ENCODE assay signal across 21 mouse cellular contexts in the genomic region with DNA sequence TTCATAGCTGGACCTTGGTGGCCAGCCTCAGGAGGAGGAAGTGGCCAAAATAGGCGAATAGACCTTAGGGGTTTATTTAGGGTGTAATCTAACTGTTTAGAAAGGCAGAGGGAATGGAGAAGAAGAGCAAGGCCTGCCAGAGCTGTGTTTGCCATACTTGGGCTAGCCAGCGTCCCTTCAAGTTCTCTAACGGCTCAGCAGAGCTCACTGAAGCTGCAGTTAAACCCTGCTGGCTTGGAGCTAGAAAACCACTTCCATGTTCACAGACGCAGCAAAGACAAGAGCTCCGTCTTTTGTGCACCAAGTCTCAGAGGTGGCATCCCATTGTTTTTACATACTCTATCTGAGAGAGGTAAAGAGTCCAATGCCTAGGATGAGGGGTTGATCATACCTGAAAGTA. TPM values are rescaled to one million over a fixed set of nuclear protein-coding genes. Genes with fewer than 3 reads are reported as not detected.
DNase-seq lines count a peak whose midpoint lies in the region; ATAC-seq and TF ChIP-seq lines count a peak whose summit lies in the region.
"Had no signal": no experiment of that assay in that cellular context is flagged by ENCODE, and none has a peak within 500 bp of the region (broad histone marks: within the 10 kb centered on the region; RNA-seq: fewer than 3 reads in every experiment).

No protein-coding gene starts in this region.

- TF ChIP-seq CTCF in spleen, adult 2 months (IDR thresholded peaks at IDR 0.05; ENCODE audit: extremely low read depth, insufficient read depth, insufficient read length, insufficient replicate concordance) = no peak

- H3K36me3 ChIP-seq in hindbrain, embryonic 15.5 days = no peaks in the 10 kb centered on the region
- no peaks in the 10 kb centered on the region for H3K36me3 ChIP-seq in hindbrain, embryonic 11.5 days (ENCODE audit: control insufficient read depth, insufficient read depth, low read length)
- peaks cover 6% of the 10 kb centered on the region; the same call in 1 of the 2 replicates for H3K36me3 ChIP-seq in spleen, adult 2 months (ENCODE audit: control insufficient read depth, insufficient read depth, low read length)
- H3K36me3 ChIP-seq in neural tube, embryonic 15.5 days = no peaks in the 10 kb centered on the region
- H3K36me3 ChIP-seq: embryonic facial prominence, embryonic 13.5 days; forebrain, embryonic 12.5 days had no signal

- no peak for TF ChIP-seq POLR2A in spleen, adult 2 months (IDR thresholded peaks at IDR 0.05; ENCODE audit: low read depth, low read length)

- no peak overlapping the region for H3K4me3 ChIP-seq in hindbrain, embryonic 15.5 days
- no peak overlapping the region for H3K4me3 ChIP-seq in hindbrain, embryonic 11.5 days (ENCODE audit: low read depth, low read length)
- peak overlapping the region; percentile 2; the same call in 1 of the 2 replicates for H3K4me3 ChIP-seq in spleen, adult 2 months (ENCODE audit: extremely low read depth, insufficient read depth, insufficient read length)
- H3K4me3 ChIP-seq in neural tube, embryonic 15.5 days (replicated peaks) = no peak overlapping the region
- H3K4me3 ChIP-seq: embryonic facial prominence, embryonic 13.5 days; forebrain, embryonic 12.5 days; heart, embryonic 12.5 days had no signal

- H3K4me1 ChIP-seq in hindbrain, embryonic 15.5 days (replicated peaks) = 0 out of 2 replicates have a peak, but pooled peaks cover 2% of the 10 kb centered on the region
- no peaks in the 10 kb centered on the region for H3K4me1 ChIP-seq in hindbrain, embryonic 11.5 days (replicated peaks; ENCODE audit: control insufficient read depth, insufficient read depth, low read length)
- H3K4me1 ChIP-seq in spleen, adult 2 months (ENCODE audit: control insufficient read depth, insufficient read depth, insufficient read length) = peaks cover 12% of the 10 kb centered on the region
- 0 out of 2 replicates have a peak, but pooled peaks cover 4% of the 10 kb centered on the region for H3K4me1 ChIP-seq in neural tube, embryonic 15.5 days
- H3K4me1 ChIP-seq: embryonic facial prominence, embryonic 13.5 days; forebrain, embryonic 12.5 days had no signal

- H3K27me3 ChIP-seq in hindbrain, embryonic 15.5 days = no peaks in the 10 kb centered on the region
- H3K27me3 ChIP-seq in hindbrain, embryonic 11.5 days (ENCODE audit: control insufficient read depth, insufficient read depth, low read length) = no peaks in the 10 kb centered on the region
- H3K27me3 ChIP-seq in spleen, adult 2 months (ENCODE audit: control insufficient read depth, insufficient read depth, low read length) = no peaks in the 10 kb centered on the region
- H3K27me3 ChIP-seq in neural tube, embryonic 15.5 days (replicated peaks) = no peaks in the 10 kb centered on the region
- H3K27me3 ChIP-seq: CH12.LX; embryonic facial prominence, embryonic 13.5 days; forebrain, embryonic 12.5 days; heart, embryonic 12.5 days; Patski had no signal

- H3K9me3 ChIP-seq in hindbrain, embryonic 15.5 days = no peaks in the 10 kb centered on the region
- H3K9me3 ChIP-seq in hindbrain, embryonic 11.5 days (ENCODE audit: control insufficient read depth, low read length) = no peaks in the 10 kb centered on the region
- no peaks in the 10 kb centered on the region for H3K9me3 ChIP-seq in neural tube, embryonic 15.5 days (replicated peaks)
- H3K9me3 ChIP-seq: embryonic facial prominence, embryonic 13.5 days; forebrain, embryonic 12.5 days; heart, embryonic 12.5 days had no signal

- H3K9ac ChIP-seq in hindbrain, embryonic 15.5 days = no peak overlapping the region
- H3K9ac ChIP-seq in hindbrain, embryonic 11.5 days (ENCODE audit: low read depth, low read length) = no peak overlapping the region
- no peak overlapping the region for H3K9ac ChIP-seq in neural tube, embryonic 15.5 days (replicated peaks)
- H3K9ac ChIP-seq: embryonic facial prominence, embryonic 13.5 days; forebrain, embryonic 12.5 days; heart, embryonic 12.5 days had no signal

- H3K27ac ChIP-seq in hindbrain, embryonic 15.5 days (replicated peaks) = peak overlapping the region; percentile 21; the same call in 1 of the 2 replicates
- H3K27ac ChIP-seq in hindbrain, embryonic 11.5 days (ENCODE audit: low read depth, low read length) = no peak overlapping the region
- H3K27ac ChIP-seq in spleen, adult 2 months (ENCODE audit: insufficient read depth, low read length) = peak overlapping the region; percentile 60
- peak overlapping the region; percentile 34; the same call in 1 of the 2 replicates for H3K27ac ChIP-seq in neural tube, embryonic 15.5 days (replicated peaks)
- H3K27ac ChIP-seq: embryonic facial prominence, embryonic 13.5 days; forebrain, embryonic 12.5 days had no signal

- 83% methylated on average over 5 of the region's 5 CpGs for WGBS in hindbrain, embryonic 15.5 days
- WGBS in hindbrain, embryonic 11.5 days = 85% methylated on average over 5 of the region's 5 CpGs
- WGBS in spleen, adult 2 months = 76% methylated on average over 5 of the region's 5 CpGs
- 74% methylated on average over 5 of the region's 5 CpGs for WGBS in neural tube, embryonic 15.5 days

- DNase-seq in hindbrain, embryonic 11.5 days (ENCODE audit: low spot score) = no peak
- no peak for DNase-seq in spleen, adult 2 months (ENCODE audit: low read depth in 1 of 2, low spot score in 2 of 2)
- DNase-seq in spleen, postnatal 14 days (ENCODE audit: low spot score in 2 of 2) = no peak
- DNase-seq in induced T-regulatory cell, adult 2 months (ENCODE audit: low read depth) = peak; percentile 32
- DNase-seq in right cerebral cortex, adult 18-20 months = no peak
- DNase-seq: adrenal gland, postnatal 14 days; cerebellum, adult 18-20 months; cerebellum, adult 9-11 months; cerebellum, postnatal 36 days; gastrocnemius, postnatal 14 days; heart, postnatal 36 days had no signal

- no peak for ATAC-seq in hindbrain, embryonic 15.5 days (ENCODE audit: low FRiP score, low read depth)
- no peak for ATAC-seq in hindbrain, embryonic 11.5 days (ENCODE audit: low FRiP score)
- no peak for ATAC-seq in neural tube, embryonic 15.5 days (ENCODE audit: low FRiP score)
- ATAC-seq: activated CD4-positive, CD25-positive, alpha-beta regulatory T cell, adult 4 months; inflammation-experienced regulatory T-cells, adult 6 months; intestine, postnatal 0 days; Patski had no signal

- no peak overlapping the region for H3K4me2 ChIP-seq in hindbrain, embryonic 15.5 days
- H3K4me2 ChIP-seq in hindbrain, embryonic 11.5 days (replicated peaks; ENCODE audit: low read depth, low read length) = no peak overlapping the region
- no peak overlapping the region for H3K4me2 ChIP-seq in neural tube, embryonic 15.5 days
- H3K4me2 ChIP-seq: embryonic facial prominence, embryonic 13.5 days; forebrain, embryonic 12.5 days; heart, embryonic 12.5 days had no signal

RNA-seq across cellular contexts. Expression of a gene that starts 2.4 kb away (rescaled TPM):
- polyA plus RNA-seq in hindbrain, embryonic 15.5 days (2015; fragmentation: Nextera tagmentation; extraction: Ambion mirVana) = 0.16 and 0.17 TPM in 2 replicates
- polyA plus RNA-seq in hindbrain, embryonic 11.5 days (2014; fragmentation: Nextera tagmentation; extraction: Ambion mirVana) = not detected in 2 replicates
- polyA plus RNA-seq in spleen, adult 2 months (2012; rRNA removed) = 4.2 TPM in 2 replicates
- polyA plus RNA-seq in neural tube, embryonic 15.5 days (2015; fragmentation: Nextera tagmentation; extraction: Ambion mirVana) = 0.13 and 2.5 TPM in 2 replicates
- polyA plus RNA-seq: forebrain, embryonic 12.5 days; heart, embryonic 12.5 days had no signal
